Mouse (Mus musculus): ENCODE measurements around the gene Olfr360.
"Not testable (repeated sequence)": the region's sequence is repeated elsewhere in the genome, so short reads cannot be mapped to it uniquely, and the experiment has no call there.

Olfr360 gene

GRCm38 (mm10) chr2:37065446-37065845 lies at the start of gene Olfr360:
Gene Olfr360, plus strand, starts transcription at chr2:37065746.
- DNase-seq (ENCODE audit: low spot score in 2 of 2) = no peak

DNA sequence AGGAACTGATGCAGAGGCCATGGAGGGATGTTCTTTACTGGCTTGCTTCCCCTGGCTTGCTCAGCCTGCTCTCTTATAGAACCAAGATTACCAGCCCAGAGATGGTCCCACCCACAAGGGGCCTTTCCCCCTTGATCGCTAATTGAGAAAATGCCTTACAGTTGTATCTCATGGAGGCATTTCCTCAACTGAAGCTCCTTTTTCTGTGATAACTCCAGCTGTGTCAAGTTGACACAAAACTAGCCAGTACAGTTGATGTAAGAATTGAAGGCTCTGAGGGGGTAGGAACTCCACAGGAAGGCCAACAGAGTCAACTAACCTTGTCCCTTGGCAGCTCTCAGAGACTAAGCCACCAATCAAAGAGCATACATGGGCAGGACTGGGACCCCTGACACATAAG lies 23.6 kb downstream of the Olfr360 start, which contains the start of gene Olfr361:
TSS of gene Olfr361 (minus strand) at position 101 of the 400 bp plus-strand sequence.
- not testable (repeated sequence) for DNase-seq (ENCODE audit: low spot score in 2 of 2)

GRCm38 (mm10) chr2:37117810-37118209 lies 52.3 kb downstream of the Olfr360 start, which contains the start of gene Olfr362:
Gene Olfr362, minus strand, starts transcription at chr2:37117910.
- no peak for DNase-seq (ENCODE audit: low spot score in 2 of 2)

Measured in thymus, postnatal 10 days (tissue).